Mouse (Mus musculus): ENCODE measurements around the gene Hck. TPM values are rescaled to one million over a fixed set of nuclear protein-coding genes. Genes with fewer than 3 reads are reported as not detected.

Gene Hck
- polyA plus RNA-seq (2014; fragmentation: Illumina TruSeq; extraction: RNeasy Lipid Tissue Mini Kit (QIAGEN cat#74804); ENCODE audit: low replicate concordance) = 0.71 TPM

GRCm38 (mm10) chr2:153108313-153109264, at the start of gene Hck:
Gene Hck (plus strand): TSS chr2:153108468.

GRCm38 (mm10) chr2:153065747-153066508, 42.3 kb upstream of the Hck start, which contains the start of gene Ccm2l:
Gene Ccm2l (plus strand): TSS chr2:153065955.

GRCm38 (mm10) chr2:153160844-153161683, 52.8 kb downstream of the Hck start, which contains the start of gene Tm9sf4:
Gene Tm9sf4 (plus strand): TSS chr2:153161303.

Other genes starting within 250 kb of the Hck start
- not detected for gene Mylk2, start 197.1 kb upstream of the Hck start, polyA plus RNA-seq (2014; fragmentation: Illumina TruSeq; extraction: RNeasy Lipid Tissue Mini Kit (QIAGEN cat#74804); ENCODE audit: low replicate concordance)
- not detected for gene Foxs1, start 175.3 kb upstream of the Hck start, polyA plus RNA-seq (2014; fragmentation: Illumina TruSeq; extraction: RNeasy Lipid Tissue Mini Kit (QIAGEN cat#74804); ENCODE audit: low replicate concordance)
- not detected for gene Dusp15, start 156.8 kb upstream of the Hck start, polyA plus RNA-seq (2014; fragmentation: Illumina TruSeq; extraction: RNeasy Lipid Tissue Mini Kit (QIAGEN cat#74804); ENCODE audit: low replicate concordance)
- not detected for gene Ttll9, start 146.0 kb upstream of the Hck start, polyA plus RNA-seq (2014; fragmentation: Illumina TruSeq; extraction: RNeasy Lipid Tissue Mini Kit (QIAGEN cat#74804); ENCODE audit: low replicate concordance)
- gene Pdrg1, start 93.0 kb upstream of the Hck start, polyA plus RNA-seq (2014; fragmentation: Illumina TruSeq; extraction: RNeasy Lipid Tissue Mini Kit (QIAGEN cat#74804); ENCODE audit: low replicate concordance) = 18.2 TPM
- gene Xkr7, start 76.6 kb upstream of the Hck start, polyA plus RNA-seq (2014; fragmentation: Illumina TruSeq; extraction: RNeasy Lipid Tissue Mini Kit (QIAGEN cat#74804); ENCODE audit: low replicate concordance) = not detected
- 0.52 TPM for gene Ccm2l, start 42.5 kb upstream of the Hck start, polyA plus RNA-seq (2014; fragmentation: Illumina TruSeq; extraction: RNeasy Lipid Tissue Mini Kit (QIAGEN cat#74804); ENCODE audit: low replicate concordance)
- gene Tm9sf4, start 52.8 kb downstream of the Hck start, polyA plus RNA-seq (2014; fragmentation: Illumina TruSeq; extraction: RNeasy Lipid Tissue Mini Kit (QIAGEN cat#74804); ENCODE audit: low replicate concordance) = 16.5 TPM
- 1.2 TPM for gene Tspyl3, start 117.0 kb downstream of the Hck start, polyA plus RNA-seq (2014; fragmentation: Illumina TruSeq; extraction: RNeasy Lipid Tissue Mini Kit (QIAGEN cat#74804); ENCODE audit: low replicate concordance)
- 15.3 TPM for gene Plagl2, start 133.0 kb downstream of the Hck start, polyA plus RNA-seq (2014; fragmentation: Illumina TruSeq; extraction: RNeasy Lipid Tissue Mini Kit (QIAGEN cat#74804); ENCODE audit: low replicate concordance)
- 10.2 TPM for gene Pofut1, start 133.1 kb downstream of the Hck start, polyA plus RNA-seq (2014; fragmentation: Illumina TruSeq; extraction: RNeasy Lipid Tissue Mini Kit (QIAGEN cat#74804); ENCODE audit: low replicate concordance)
- 9.2 TPM for gene Kif3b, start 182.9 kb downstream of the Hck start, polyA plus RNA-seq (2014; fragmentation: Illumina TruSeq; extraction: RNeasy Lipid Tissue Mini Kit (QIAGEN cat#74804); ENCODE audit: low replicate concordance)
- 9.1 TPM for gene Asxl1, start 237.4 kb downstream of the Hck start, polyA plus RNA-seq (2014; fragmentation: Illumina TruSeq; extraction: RNeasy Lipid Tissue Mini Kit (QIAGEN cat#74804); ENCODE audit: low replicate concordance)

Data from small intestine, adult 10 weeks (tissue).